Mouse (Mus musculus) bone marrow, adult 2 months (tissue): ENCODE measurements at regions not wholly inside any gene's neighbourhood (a gene's known extent, or its start where the extent isn't known, plus 50 kb on each side); places are given as distances from the start of the nearest gene placed in this dataset.

Experiments used
- CTCF ChIP-seq: fragments of 200-500 bp; IDR thresholded peaks from 2 replicates; pipeline ENCODE4 v1.5.1; 2011; ENCODE audit warnings: low read length, control low read depth; ENCODE audit not compliant: control insufficient read depth, insufficient read depth
- POLR2A ChIP-seq: fragments of 200-500 bp; IDR thresholded peaks from 2 replicates; pipeline ENCODE4 v1.6.1; 2011; ENCODE audit warnings: low read depth, mild to moderate bottlenecking, control low read depth, low read length, borderline replicate concordance; ENCODE audit not compliant: control insufficient read depth

GRCm38 (mm10) chr2:159568391-159568790 is 765.6 kb downstream of the Gm826 start:
- no peak for TF ChIP-seq POLR2A
- no peak for TF ChIP-seq CTCF
